Mouse (Mus musculus) heart, adult 8-10 months (tissue): ENCODE measurements around the gene Akap10. TPM values are rescaled to one million over a fixed set of nuclear protein-coding genes. Genes with fewer than 3 reads are reported as not detected.
"Not testable (repeated sequence)": the region's sequence is repeated elsewhere in the genome, so short reads cannot be mapped to it uniquely, and the experiment has no call there.

Experiments used
- DNase-seq: peaks from one replicate; pipeline ENCODE4 v3.0.0; 2022; ENCODE audit warnings: low spot score
- total RNA-seq, 4 experiments: library from RNA; stranded (reverse); gene quantifications; 2 replicates each; pipeline ENCODE4 v1.2.4; 2022

Akap10 gene
- total RNA-seq, 4 experiments from 2014 or later = 11.5 to 14.9 (median 14.4) TPM

GRCm38 (mm10) chr11:61930640-61931586, 861 bp upstream of the Akap10 start:
- no peak for DNase-seq

GRCm38 (mm10) chr11:61929323-61930097, 542 bp downstream of the Akap10 start:
- no peak for DNase-seq

- DNase-seq = no peak
Observed at GRCm38 (mm10) chr11:61923309-61923708, 6.7 kb downstream of the Akap10 start.

- no peak for DNase-seq
Observed at GRCm38 (mm10) chr11:61919702-61920101, 10.3 kb downstream of the Akap10 start.

GRCm38 (mm10) chr11:61908315-61908714, 21.7 kb downstream of the Akap10 start:
- DNase-seq = no peak

- no peak for DNase-seq
Observed at GRCm38 (mm10) chr11:61882183-61882582, 47.9 kb downstream of the Akap10 start.

- DNase-seq = no peak
Observed at GRCm38 (mm10) chr11:61879921-61880320, 50.1 kb downstream of the Akap10 start.

GRCm38 (mm10) chr11:61871881-61872280, 58.2 kb downstream of the Akap10 start:
- no peak for DNase-seq

- DNase-seq = no peak
Observed at GRCm38 (mm10) chr11:61866856-61867255, 63.2 kb downstream of the Akap10 start.

- DNase-seq = no peak
Observed at GRCm38 (mm10) chr11:61861781-61862547, 68.1 kb downstream of the Akap10 start.

- DNase-seq = no peak
Observed at GRCm38 (mm10) chr11:61859316-61859715, 70.7 kb downstream of the Akap10 start.

- no peak for DNase-seq
Observed at GRCm38 (mm10) chr11:61855539-61855938, 74.5 kb downstream of the Akap10 start.

GRCm38 (mm10) chr11:61854988-61855411, 75.1 kb downstream of the Akap10 start, which contains the start of gene Ulk2:
Gene Ulk2 (minus strand): TSS chr11:61855073.
- peak; percentile 85 for DNase-seq

- DNase-seq = peak; percentile 84
Observed at GRCm38 (mm10) chr11:61854211-61854987, 75.7 kb downstream of the Akap10 start.

- no peak for DNase-seq
Observed at GRCm38 (mm10) chr11:61853659-61854058, 76.4 kb downstream of the Akap10 start.

GRCm38 (mm10) chr11:61852916-61853315, 77.1 kb downstream of the Akap10 start:
- no peak for DNase-seq

- DNase-seq = no peak
Observed at GRCm38 (mm10) chr11:61851195-61851594, 78.9 kb downstream of the Akap10 start.

- DNase-seq = not testable (repeated sequence)
Observed at GRCm38 (mm10) chr11:61840663-61841062, 89.4 kb downstream of the Akap10 start.

- no peak for DNase-seq
Observed at GRCm38 (mm10) chr11:61839940-61840339, 90.1 kb downstream of the Akap10 start.

GRCm38 (mm10) chr11:61839182-61839581, 90.9 kb downstream of the Akap10 start:
- no peak for DNase-seq
